Mouse (Mus musculus): ENCODE data around the gene Wdr13. TPM values are rescaled to one million over a fixed set of nuclear protein-coding genes. Genes with fewer than 3 reads are reported as not detected.

The Wdr13 gene
- total and polyA plus RNA-seq, 3 experiments: 29.6 to 46.8 TPM; not detected in 1

DNA sequence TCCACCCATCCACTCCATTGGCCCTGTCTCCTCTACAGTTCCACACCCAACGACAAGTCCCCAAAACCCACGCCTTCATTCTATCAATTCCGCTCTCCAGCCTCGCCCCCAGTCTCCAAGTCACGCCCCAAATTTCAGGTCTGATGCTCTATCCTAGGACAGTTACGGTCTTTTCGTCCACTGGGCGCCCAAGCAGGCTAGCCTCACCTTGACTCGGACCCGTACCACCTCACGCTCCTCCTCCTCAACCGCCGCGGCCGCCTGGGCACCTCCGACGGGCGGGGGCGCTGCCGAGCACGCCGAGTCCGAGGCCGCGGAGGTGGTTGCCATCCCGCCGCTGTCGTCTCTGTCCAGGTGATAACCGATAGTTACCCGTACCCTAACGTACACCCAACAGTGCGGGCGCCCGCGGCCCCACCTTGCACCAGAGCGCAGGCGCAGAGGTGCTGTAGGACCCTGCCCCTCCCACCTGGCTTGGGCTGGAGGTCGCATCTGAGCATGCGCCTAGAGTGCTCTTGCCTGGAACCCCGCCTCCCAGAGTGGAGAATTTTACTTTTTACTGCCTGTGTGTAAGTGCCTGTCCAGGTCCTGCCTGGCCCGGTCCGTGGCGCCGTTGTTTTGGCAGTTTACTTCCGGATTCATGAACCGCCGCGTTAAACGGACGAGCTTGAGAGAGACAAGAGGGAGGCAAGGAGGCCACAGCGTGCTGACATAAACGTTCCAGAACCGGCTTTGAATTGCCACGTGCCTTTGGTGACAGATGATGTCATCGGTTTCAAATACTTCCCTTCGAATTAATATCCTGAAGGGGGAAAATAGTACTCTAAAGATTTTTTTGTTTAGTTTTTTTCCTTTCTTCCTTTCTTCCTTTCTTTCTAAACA lies 43.1 kb upstream of the Wdr13 start, which contains the start of gene Tbc1d25:
Tbc1d25 (minus strand) TSS at position 678 of the 882 bp plus-strand sequence.
- Histone ChIP-seq H3K27ac (ENCODE audit: control insufficient read depth, low read depth, low read length) (peak within 1 kb of the TSS; percentile 84), H3K36me3 (ENCODE audit: control insufficient read depth in 1 of 2, insufficient read depth in 2 of 2, low read length in 2 of 2) (peaks cover 2 to 26% of the 10 kb centered on the region in 2 experiments), H3K27me3 (ENCODE audit: control insufficient read depth in 1 of 2, insufficient read depth in 2 of 2, low read length in 2 of 2) (no peaks in the 10 kb centered on the region), H3K9ac (ENCODE audit: control insufficient read depth, low read depth, low read length, poor library complexity, severe bottlenecking) (peak within 1 kb of the TSS; percentile 73), H3K79me2 (ENCODE audit: control insufficient read depth, insufficient read depth, low read length, poor library complexity) (peaks cover 2% of the 10 kb centered on the region; the same call in 1 of the 2 replicates), H3K9me3 (replicated peaks; ENCODE audit: insufficient read depth, low read length) (no peaks in the 10 kb centered on the region), H3K4me1 (ENCODE audit: control insufficient read depth in 1 of 2, insufficient read depth in 2 of 2, low read length in 2 of 2) (peaks cover 17 to 19% of the 10 kb centered on the region in 2 experiments), H3K4me3 (ENCODE audit: control insufficient read depth in 1 of 2, insufficient read depth in 1 of 2, low read depth in 2 of 2, low read length in 2 of 2) (peak within 1 kb of the TSS; percentile 69 to 86)
- DNase-seq (ENCODE audit: low read depth, low spot score): peak; percentile 98
- TF ChIP-seq MAX (IDR thresholded peaks at IDR 0.05; ENCODE audit: low read length) (peak; percentile 98), E2F4 (IDR thresholded peaks at IDR 0.05; ENCODE audit: borderline replicate concordance, low read depth, low read length) (no peak), POLR2A (IDR thresholded peaks at IDR 0.05; ENCODE audit: control insufficient read depth in 1 of 2, insufficient read depth in 1 of 2, low read depth in 1 of 2, low read length in 2 of 2, poor library complexity in 1 of 2) (peak; percentile 79 to 85), ZNF384 (IDR thresholded peaks at IDR 0.05; ENCODE audit: low read depth, low read length) (no peak), MYC (IDR thresholded peaks at IDR 0.05; ENCODE audit: low read depth, low read length) (peak; percentile 99), CTCF (IDR thresholded peaks at IDR 0.05 in 2 of 3, conservative IDR thresholded peaks at IDR 0.05 in 1 of 3; ENCODE audit: control insufficient read depth in 1 of 3, insufficient read depth in 1 of 3, low read depth in 2 of 3, low read length in 3 of 3, poor library complexity in 1 of 3, severe bottlenecking in 1 of 3) (peak in 2 of 3 experiments; percentile 31 to 46; a peak in 5 of 6 replicates), POLR2AphosphoS2 (IDR thresholded peaks at IDR 0.05; ENCODE audit: low read length) (peak; percentile 84), ZC3H11A (IDR thresholded peaks at IDR 0.05; ENCODE audit: low read depth, low read length) (no peak), MYB (IDR thresholded peaks at IDR 0.05; ENCODE audit: low read depth, low read length) (peak; percentile 97), NELFE (IDR thresholded peaks at IDR 0.05; ENCODE audit: low read depth, low read length) (peak; percentile 86), GATA1 (IDR thresholded peaks at IDR 0.05; ENCODE audit: low read depth, low read length) (no peak), RAD21 (IDR thresholded peaks at IDR 0.05; ENCODE audit: low read depth, low read length) (no peak), KAT2A (conservative IDR thresholded peaks at IDR 0.05; ENCODE audit: low read depth, low read length) (no peak; the same call in 1 of the 2 replicates), POLR2AphosphoS5 (IDR thresholded peaks at IDR 0.05; ENCODE audit: borderline replicate concordance, low read depth, low read length) (no peak), UBTF (IDR thresholded peaks at IDR 0.05; ENCODE audit: borderline replicate concordance, insufficient read depth, low read depth, low read length) (no peak), JUND (IDR thresholded peaks at IDR 0.05; ENCODE audit: low read depth, low read length) (peak; percentile 59; the same call in 1 of the 2 replicates), ZKSCAN1 (IDR thresholded peaks at IDR 0.05; ENCODE audit: low read depth, low read length) (no peak), ETS1 (IDR thresholded peaks at IDR 0.05; ENCODE audit: low read depth, low read length) (peak; percentile 73), HCFC1 (IDR thresholded peaks at IDR 0.05; ENCODE audit: low read depth, low read length) (peak; percentile 66), TCF12 (IDR thresholded peaks at IDR 0.05; ENCODE audit: low read depth, low read length) (peak; percentile 36), TBP (IDR thresholded peaks at IDR 0.05; ENCODE audit: low read depth, low read length) (peak; percentile 66; the same call in 1 of the 2 replicates), USF1 (IDR thresholded peaks at IDR 0.05; ENCODE audit: low read depth, low read length) (peak; percentile 84), ZMIZ1 (IDR thresholded peaks at IDR 0.05; ENCODE audit: low read depth, low read length) (peak; percentile 89), EP300 (IDR thresholded peaks at IDR 0.05; ENCODE audit: low read depth in 1 of 2, low read length in 2 of 2) (peak in 1 of 2 experiments; percentile 38; a peak in 2 of 4 replicates), SMC3 (IDR thresholded peaks at IDR 0.05; ENCODE audit: low read depth, low read length) (no peak; the same call in 1 of the 2 replicates), SIN3A (IDR thresholded peaks at IDR 0.05; ENCODE audit: low read length) (peak; percentile 98), USF2 (IDR thresholded peaks at IDR 0.05; ENCODE audit: borderline replicate concordance in 1 of 2, insufficient read depth in 1 of 2, low read depth in 1 of 2, low read length in 2 of 2) (0 out of 4 replicates have a peak, but pooled peaks of 1 of the 2 experiments have one; percentile 12), MAZ (IDR thresholded peaks at IDR 0.05; ENCODE audit: low read depth, low read length) (peak; percentile 66; the same call in 1 of the 2 replicates), ELF1 (IDR thresholded peaks at IDR 0.05; ENCODE audit: low read depth, low read length) (peak; percentile 84), BHLHE40 (IDR thresholded peaks at IDR 0.05; ENCODE audit: borderline replicate concordance, low read depth, low read length) (peak; percentile 85), CHD2 (IDR thresholded peaks at IDR 0.05; ENCODE audit: low read length) (no peak), MEF2A (IDR thresholded peaks at IDR 0.05; ENCODE audit: extremely low read depth, insufficient replicate concordance, low read depth, low read length, poor library complexity, severe bottlenecking) (no peak), TAL1 (IDR thresholded peaks at IDR 0.05; ENCODE audit: low read length) (no peak), MXI1 (IDR thresholded peaks at IDR 0.05; ENCODE audit: low read depth, low read length) (peak; percentile 99), CHD1 (IDR thresholded peaks at IDR 0.05; ENCODE audit: low read depth, low read length) (peak; percentile 79; the same call in 1 of the 2 replicates)

Data from MEL (cell line).